Mouse (Mus musculus): ENCODE measurements around the gene Cic. TPM values are rescaled to one million over a fixed set of nuclear protein-coding genes. Genes with fewer than 3 reads are reported as not detected.

Gene Cic
- total RNA-seq, 4 experiments from 2014 or later, result 118 to 195 (median 151) TPM

- no peak for DNase-seq
These were observed 2.2 kb downstream of the Cic start for GRCm38 (mm10) chr7:25269545-25270271.

GRCm38 (mm10) chr7:25270652-25271633, 3.4 kb downstream of the Cic start:
- DNase-seq, result no peak

- DNase-seq, result no peak
These were observed 4.3 kb downstream of the Cic start for GRCm38 (mm10) chr7:25271651-25272444.

GRCm38 (mm10) chr7:25272445-25273258, 5.1 kb downstream of the Cic start:
- DNase-seq, result no peak

GRCm38 (mm10) chr7:25273259-25274241, 6.0 kb downstream of the Cic start:
- no peak for DNase-seq

GRCm38 (mm10) chr7:25274571-25274970, 7.1 kb downstream of the Cic start:
- no peak for DNase-seq

GRCm38 (mm10) chr7:25274996-25275395, 7.5 kb downstream of the Cic start:
- DNase-seq, result no peak

GRCm38 (mm10) chr7:25275555-25276298, 8.2 kb downstream of the Cic start:
- no peak for DNase-seq

- no peak for DNase-seq
These were observed 9.9 kb downstream of the Cic start for GRCm38 (mm10) chr7:25277405-25277804.

- DNase-seq, result no peak
These were observed 10.5 kb downstream of the Cic start for GRCm38 (mm10) chr7:25277998-25278340.

- peak; percentile 82 for DNase-seq
These were observed 11.0 kb downstream of the Cic start for GRCm38 (mm10) chr7:25278341-25279075.

GRCm38 (mm10) chr7:25279076-25279860, 11.8 kb downstream of the Cic start:
- DNase-seq, result peak; percentile 88

- DNase-seq, result no peak
These were observed 12.6 kb downstream of the Cic start for GRCm38 (mm10) chr7:25279861-25280791.

GRCm38 (mm10) chr7:25281166-25281733, 13.7 kb downstream of the Cic start:
- DNase-seq, result no peak

GRCm38 (mm10) chr7:25281734-25282601, 14.5 kb downstream of the Cic start:
- DNase-seq, result peak; percentile 96

All from adrenal gland, adult 8-10 months (tissue).